Mouse (Mus musculus) ES-Bruce4 (cell line): ENCODE measurements around the gene Arg1.

Source experiments
- CTCF ChIP-seq: IDR thresholded peaks from one replicate; pipeline ENCODE4 v1.8.1; 2011; ENCODE audit warnings: low read depth, low read length
- POLR2A ChIP-seq: IDR thresholded peaks from one replicate; pipeline ENCODE4 v1.8.1; 2011; ENCODE audit warnings: low read length; ENCODE audit not compliant: insufficient read depth

DNA sequence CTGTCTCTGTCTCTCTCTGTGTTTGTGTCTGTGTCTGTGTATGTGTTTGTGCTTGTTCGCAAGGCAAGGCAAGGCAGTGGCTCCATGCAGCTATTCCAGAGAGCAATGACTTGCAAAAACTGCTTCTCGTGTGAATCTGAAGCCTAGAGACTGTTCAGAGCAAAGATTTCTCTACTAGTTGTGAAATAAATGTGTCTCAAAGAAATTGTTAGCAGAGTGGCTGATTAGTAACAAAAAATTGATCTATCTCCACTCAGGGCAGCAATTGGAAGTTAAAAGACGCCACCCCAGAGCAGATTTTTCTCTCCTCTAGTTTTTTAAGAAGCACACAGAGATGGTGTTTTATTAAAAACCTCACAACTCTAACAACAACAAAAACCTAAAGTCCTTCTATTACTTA is 20.6 kb upstream of the Arg1 start:
- no peak for TF ChIP-seq CTCF
- no peak for TF ChIP-seq POLR2A
